Mouse (Mus musculus): ENCODE measurements around the gene Mdm4.
"Not testable (repeated sequence)": the region's sequence is repeated elsewhere in the genome, so short reads cannot be mapped to it uniquely, and the experiment has no call there.

The Mdm4 gene

DNA sequence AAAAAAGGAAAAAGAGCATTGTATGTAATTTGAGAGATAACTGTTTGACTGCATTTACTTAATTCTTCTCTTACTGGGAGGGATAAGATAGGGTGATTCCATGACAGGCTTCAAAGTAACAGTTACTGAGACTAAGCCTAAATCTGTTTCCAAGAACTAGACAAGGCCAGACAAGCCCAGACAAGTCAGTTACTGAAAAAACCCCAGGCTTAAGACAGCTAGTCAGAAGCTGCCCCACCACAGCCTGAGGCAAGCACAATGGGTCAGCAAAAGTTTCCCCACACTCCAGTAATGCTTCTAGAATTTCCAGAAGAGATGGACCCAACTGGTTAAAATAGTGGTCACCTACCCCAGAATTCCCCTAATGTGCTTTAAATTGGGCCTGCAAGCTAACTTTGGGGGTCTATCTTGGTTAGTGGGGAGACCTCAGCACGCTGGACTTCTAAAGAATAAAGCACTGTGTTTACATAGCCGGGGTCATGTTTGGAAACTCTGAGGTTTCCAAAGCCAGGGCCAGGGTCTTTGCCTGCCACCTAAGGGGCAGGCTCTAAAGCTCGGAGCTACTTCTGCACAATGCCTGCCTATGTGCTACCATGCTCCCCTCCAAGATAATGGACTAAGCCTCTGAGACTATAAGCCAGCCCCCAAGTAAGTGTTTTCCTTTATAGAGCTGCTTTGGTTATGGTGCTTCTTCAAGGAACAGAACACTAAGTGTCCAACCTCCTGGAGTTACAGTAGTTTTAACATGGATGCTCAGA lies 10.0 kb downstream of the Mdm4 start:
- DNase-seq (ENCODE audit: low spot score in 2 of 2) = no peak

DNA sequence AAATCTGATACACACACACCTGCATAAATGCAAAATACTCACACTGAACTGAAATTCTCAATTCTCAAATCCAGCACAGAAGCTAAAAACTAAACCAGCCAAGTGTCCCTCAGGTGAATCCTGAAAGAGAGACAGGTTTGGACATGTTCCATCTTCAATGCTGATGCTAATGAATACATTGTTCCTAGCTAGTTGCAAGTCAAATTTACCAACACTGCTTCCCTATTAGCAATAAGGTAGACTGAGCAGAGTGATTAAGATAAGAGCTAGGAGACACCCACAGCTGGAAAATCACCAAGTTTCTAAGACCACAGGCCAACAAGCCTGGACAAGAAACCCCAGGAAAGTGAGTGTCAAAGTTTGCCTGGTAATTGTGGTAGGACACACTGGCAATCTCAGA lies 11.0 kb downstream of the Mdm4 start:
- DNase-seq (ENCODE audit: low spot score in 2 of 2) = no peak

DNA sequence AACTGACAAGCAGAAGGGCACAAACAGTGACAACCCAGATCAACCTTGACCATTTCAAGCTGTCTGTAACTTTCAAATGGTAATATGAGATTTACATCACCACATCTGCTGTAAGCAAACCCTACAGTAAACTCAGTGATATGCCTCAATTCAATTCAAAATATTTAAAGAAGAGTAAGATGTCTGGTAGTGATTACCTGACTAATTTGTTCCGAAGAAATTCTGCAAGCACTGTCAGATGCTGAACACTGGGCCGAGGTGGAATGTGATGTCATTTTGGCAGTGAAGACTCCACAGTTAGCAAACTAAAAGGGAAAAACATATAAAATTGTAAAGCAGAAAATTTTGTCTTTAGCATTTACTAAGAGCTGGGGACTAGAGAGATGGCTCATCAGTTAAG lies 11.8 kb downstream of the Mdm4 start:
- DNase-seq (ENCODE audit: low spot score in 2 of 2) = no peak

DNA sequence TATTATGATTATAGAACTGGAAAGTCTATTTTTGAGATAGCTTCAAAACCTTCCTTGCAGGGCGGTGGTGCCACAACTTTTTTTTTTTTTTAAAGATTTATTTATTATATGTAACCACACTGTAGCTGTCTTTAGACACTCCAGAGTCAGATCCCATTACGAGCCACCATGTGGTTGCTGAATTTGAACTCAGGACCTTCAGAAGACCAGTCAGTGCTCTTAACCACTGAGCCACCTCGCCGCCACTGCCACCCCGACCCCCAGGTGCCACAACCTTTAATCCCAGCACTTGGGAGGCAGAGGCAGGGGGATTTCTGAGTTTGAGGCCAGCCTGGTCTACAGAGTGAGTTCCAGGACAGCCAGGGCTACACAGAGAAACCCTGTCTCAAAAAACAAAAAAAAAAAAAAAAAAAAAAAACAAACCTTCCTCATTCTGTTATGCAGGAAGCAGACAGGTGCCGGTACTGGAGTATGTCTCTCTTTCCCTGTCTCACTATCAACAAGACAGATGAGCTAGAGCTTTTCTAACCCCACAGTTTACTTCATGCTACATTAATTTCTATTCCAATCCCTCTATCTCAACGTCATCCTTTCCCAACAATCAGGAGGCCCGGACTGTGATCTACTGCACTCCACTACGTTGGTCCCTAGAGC lies 13.5 kb downstream of the Mdm4 start:
- DNase-seq (ENCODE audit: low spot score in 2 of 2) = no peak

DNA sequence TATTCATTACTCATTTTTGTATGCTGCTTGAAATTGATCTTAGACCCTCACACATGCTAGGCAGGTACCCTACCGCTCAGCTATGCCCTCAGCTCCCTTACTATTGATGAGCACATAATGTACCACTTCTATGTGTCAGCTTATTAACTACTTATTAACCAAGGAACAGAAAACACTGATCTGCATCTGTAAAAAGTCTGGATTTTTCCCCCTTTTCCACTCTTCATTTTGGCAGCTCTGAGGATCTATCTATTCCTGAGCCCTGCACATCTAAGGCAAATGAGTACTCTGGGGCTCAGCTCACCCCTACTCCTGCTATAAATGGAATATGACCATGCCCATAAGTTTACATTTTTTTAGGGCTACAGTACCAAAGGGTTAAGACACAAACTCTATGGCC lies 16.2 kb downstream of the Mdm4 start:
- no peak for DNase-seq (ENCODE audit: low spot score in 2 of 2)

DNA sequence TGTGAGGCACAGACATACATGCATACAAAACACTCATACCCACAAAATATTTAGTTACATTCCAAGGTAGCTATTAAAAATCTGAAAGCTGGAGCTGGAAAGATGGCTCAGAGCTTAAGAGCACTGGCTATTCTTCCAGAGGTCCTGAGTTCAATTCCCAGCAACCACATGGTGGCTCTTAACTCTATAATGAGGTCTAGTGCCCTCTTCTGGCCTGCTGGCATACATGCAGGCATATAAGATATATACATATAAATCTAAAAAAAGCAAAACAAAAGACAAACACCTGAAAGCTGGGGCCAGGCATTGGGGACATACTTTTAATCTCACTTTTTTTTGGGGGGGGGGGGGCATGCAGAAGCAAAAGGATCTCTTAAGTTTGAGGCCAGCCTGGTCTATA lies 17.0 kb downstream of the Mdm4 start:
- DNase-seq (ENCODE audit: low spot score in 2 of 2) = no peak

DNA sequence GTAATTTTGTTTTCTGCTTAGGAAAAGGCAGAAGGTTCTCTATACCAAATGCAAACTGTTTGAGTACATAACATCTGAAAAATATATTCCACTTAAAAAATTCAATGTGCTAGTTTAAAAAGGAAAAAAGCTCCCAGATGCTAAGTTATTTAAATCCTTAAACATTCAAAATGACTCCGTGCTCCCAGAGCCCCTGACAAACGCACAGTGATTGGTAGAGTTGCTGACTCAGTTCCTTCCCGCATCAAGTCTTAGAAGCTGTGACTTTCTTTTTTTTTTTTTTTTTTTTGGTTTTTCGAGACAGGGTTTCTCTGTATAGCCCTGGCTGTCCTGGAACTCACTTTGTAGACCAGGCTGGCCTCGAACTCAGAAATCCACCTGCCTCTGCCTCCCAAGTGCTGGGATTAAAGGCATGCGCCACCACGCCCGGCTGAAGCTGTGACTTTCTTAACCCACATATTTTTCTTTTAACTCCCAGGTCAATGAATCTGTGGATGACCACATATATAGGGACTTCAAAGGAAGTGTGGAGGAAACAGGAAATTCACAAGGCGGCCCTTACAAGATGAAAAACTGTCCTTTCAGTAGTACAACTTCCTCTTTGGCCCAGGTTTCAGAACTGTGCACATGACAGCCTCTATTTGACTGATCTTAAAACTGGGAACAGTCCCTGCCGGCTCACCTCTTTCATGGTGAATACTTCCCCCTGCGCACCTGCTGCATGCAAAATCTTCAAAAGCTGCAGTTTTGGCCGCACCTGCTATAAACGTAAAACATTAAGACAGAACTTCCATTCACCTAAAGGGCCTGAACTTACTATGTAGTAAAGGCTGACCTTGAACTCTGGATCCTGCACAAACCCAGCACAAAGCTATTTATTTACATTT lies 18.2 kb downstream of the Mdm4 start:
- no peak for DNase-seq (ENCODE audit: low spot score in 2 of 2)

GRCm38 (mm10) chr1:133006571-133006970 lies 23.8 kb downstream of the Mdm4 start:
- DNase-seq (ENCODE audit: low spot score in 2 of 2) = no peak

- no peak for DNase-seq (ENCODE audit: low spot score in 2 of 2)
Observed at GRCm38 (mm10) chr1:133000347-133000746, 30.0 kb downstream of the Mdm4 start.

- DNase-seq (ENCODE audit: low spot score in 2 of 2) = no peak
Observed at GRCm38 (mm10) chr1:132991580-132991979, 38.8 kb downstream of the Mdm4 start.

DNA sequence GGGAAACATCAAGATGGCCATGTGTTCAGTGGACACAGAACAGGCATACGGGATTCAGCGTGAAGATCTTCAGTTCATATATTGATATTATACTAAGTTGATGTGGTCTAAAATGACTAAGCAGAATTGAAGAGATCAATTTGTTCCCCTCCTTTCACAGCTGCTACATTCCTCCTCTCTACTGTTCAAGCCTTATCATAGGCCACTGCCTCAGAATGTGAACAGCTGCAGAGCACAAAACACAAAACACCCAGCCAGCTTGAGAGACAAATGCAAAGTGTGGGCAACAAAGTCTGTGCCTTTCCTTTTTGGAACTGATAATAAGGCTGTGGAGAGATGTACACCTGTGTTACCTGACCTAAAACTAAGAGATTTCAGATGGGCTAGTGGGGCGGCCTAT lies 39.6 kb downstream of the Mdm4 start:
- DNase-seq (ENCODE audit: low spot score in 2 of 2) = no peak

- DNase-seq (ENCODE audit: low spot score in 2 of 2) = not testable (repeated sequence)
Observed at GRCm38 (mm10) chr1:132988556-132989459, 41.6 kb downstream of the Mdm4 start.

GRCm38 (mm10) chr1:132982728-132983127 lies 47.6 kb downstream of the Mdm4 start:
- DNase-seq (ENCODE audit: low spot score in 2 of 2) = peak; percentile 33 to 78

DNA sequence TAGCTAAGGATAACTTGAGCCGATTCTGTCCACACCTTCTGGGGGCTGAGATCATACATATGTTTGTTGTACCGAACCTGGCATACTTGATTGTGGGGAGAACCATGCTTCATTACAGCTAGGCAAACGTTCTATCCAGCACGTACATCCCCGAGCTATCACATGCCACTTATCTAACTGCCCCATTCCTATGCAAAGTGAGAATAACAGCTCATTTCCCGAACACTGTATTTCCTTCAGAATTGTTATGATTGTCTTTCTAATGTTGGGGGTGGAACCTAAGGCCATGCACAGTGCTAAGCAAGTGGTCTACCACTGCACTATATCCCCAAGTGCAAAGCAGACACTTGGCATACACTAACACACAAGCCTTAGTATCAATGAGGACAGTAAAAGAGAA lies 49.1 kb downstream of the Mdm4 start:
- no peak for DNase-seq (ENCODE audit: low spot score in 2 of 2)

- DNase-seq (ENCODE audit: low spot score in 2 of 2) = no peak
Observed at GRCm38 (mm10) chr1:132977402-132977801, 53.0 kb downstream of the Mdm4 start.

GRCm38 (mm10) chr1:132968659-132969058 lies 61.7 kb downstream of the Mdm4 start:
- peak in 1 of 2 experiments; percentile 63 for DNase-seq (ENCODE audit: low spot score in 2 of 2)

- DNase-seq (ENCODE audit: low spot score in 2 of 2) = no peak
Observed at GRCm38 (mm10) chr1:132964691-132965090, 65.7 kb downstream of the Mdm4 start.

GRCm38 (mm10) chr1:132964106-132964505 lies 66.3 kb downstream of the Mdm4 start:
- DNase-seq (ENCODE audit: low spot score in 2 of 2) = no peak

- no peak for DNase-seq (ENCODE audit: low spot score in 2 of 2)
Observed at GRCm38 (mm10) chr1:132961751-132962150, 68.6 kb downstream of the Mdm4 start.

DNA sequence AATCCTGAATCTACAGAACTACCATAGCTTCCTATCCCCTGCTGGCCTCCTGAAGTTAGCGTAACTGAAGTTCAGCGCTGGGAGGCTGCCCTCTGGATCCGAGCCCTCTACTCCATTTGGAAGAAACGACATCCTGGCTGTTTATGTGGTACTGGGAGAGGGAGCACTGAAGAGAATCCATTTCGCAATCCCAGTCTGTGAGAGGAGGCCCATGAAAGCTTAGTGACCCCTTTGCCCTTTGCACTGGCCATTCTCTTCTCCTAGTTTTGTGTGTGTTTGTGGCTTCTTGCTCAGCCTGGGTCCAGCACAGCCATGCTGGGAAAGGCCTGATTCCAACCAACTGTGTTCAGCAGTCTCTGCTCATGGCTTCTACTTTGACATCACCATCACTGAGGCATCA lies 73.6 kb downstream of the Mdm4 start:
- no peak for DNase-seq (ENCODE audit: low spot score in 2 of 2)

DNA sequence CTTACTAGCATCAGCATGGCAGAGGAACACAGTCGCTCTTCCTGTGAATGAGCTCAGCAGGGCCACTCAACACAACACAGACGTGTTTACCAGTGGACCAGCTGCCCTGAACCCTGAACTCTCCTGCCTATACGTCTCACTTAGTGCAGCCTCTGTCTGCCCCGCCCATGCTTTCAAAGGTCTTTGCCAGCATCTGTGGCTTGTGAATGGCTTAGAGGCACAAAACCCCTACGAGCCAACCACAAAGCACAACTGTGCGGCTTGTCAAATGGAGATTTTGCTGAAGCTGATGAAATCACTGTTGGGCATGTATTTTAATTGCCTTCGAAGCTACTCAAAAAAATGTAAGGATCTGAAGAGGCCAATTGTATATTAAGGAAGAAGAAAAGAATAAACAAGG lies 82.5 kb downstream of the Mdm4 start:
- no peak for DNase-seq (ENCODE audit: low spot score in 2 of 2)
